Mouse (Mus musculus) kidney, adult 2 months (tissue): ENCODE measurements around the gene Prkaca.
"Not testable (repeated sequence)": the region's sequence is repeated elsewhere in the genome, so short reads cannot be mapped to it uniquely, and the experiment has no call there.

Source experiments
- CTCF ChIP-seq: fragments of 200-500 bp; conservative IDR thresholded peaks from 2 replicates; pipeline ENCODE4 v1.5.1; 2011; ENCODE audit warnings: low read depth, mild to moderate bottlenecking, control low read depth, low read length, moderate library complexity, mixed read lengths; ENCODE audit not compliant: insufficient read depth, insufficient read length
- POLR2A ChIP-seq: fragments of 200-500 bp; IDR thresholded peaks from one replicate; pipeline ENCODE4 v1.6.1; 2011; ENCODE audit warnings: low read depth, low read length, control low read depth

GRCm38 (mm10) chr8:83983222-83983621 is 10.4 kb downstream of the Prkaca start:
- not testable (repeated sequence) for TF ChIP-seq POLR2A, CTCF
